Mouse (Mus musculus) bone marrow macrophage, adult 2 months (primary cell): Measurements from ENCODE around the gene Pias4.
"Not testable (repeated sequence)": the region's sequence is repeated elsewhere in the genome, so short reads cannot be mapped to it uniquely, and the experiment has no call there.

ENCODE experiments used
- CTCF ChIP-seq: IDR thresholded peaks from 2 replicates; pipeline ENCODE4 v1.5.1; 2012; ENCODE audit warnings: low read depth, mild to moderate bottlenecking, low read length, moderate library complexity
- POLR2A ChIP-seq: IDR thresholded peaks from 2 replicates; pipeline ENCODE4 v1.6.1; 2012; ENCODE audit warnings: mild to moderate bottlenecking, low read depth, low read length, borderline replicate concordance

- TF ChIP-seq CTCF, POLR2A: not testable (repeated sequence)
These were observed 14.1 kb upstream of the Pias4 start for GRCm38 (mm10) chr10:81181860-81182259.
